Mouse (Mus musculus) cerebellum, adult 9-11 months (tissue): ENCODE data around the gene Adam8.

Source experiments
- DNase-seq: peaks from one replicate; pipeline ENCODE4 v3.0.0; 2022

Gene Adam8

GRCm38 (mm10) chr7:139944291-139945240, 47.8 kb downstream of the Adam8 start:
- no peak for DNase-seq

- no peak for DNase-seq
These were observed 48.6 kb downstream of the Adam8 start, which contains the start of gene Utf1 for GRCm38 (mm10) chr7:139943674-139944281. Gene Utf1, plus strand, starts transcription at chr7:139943789.

DNA sequence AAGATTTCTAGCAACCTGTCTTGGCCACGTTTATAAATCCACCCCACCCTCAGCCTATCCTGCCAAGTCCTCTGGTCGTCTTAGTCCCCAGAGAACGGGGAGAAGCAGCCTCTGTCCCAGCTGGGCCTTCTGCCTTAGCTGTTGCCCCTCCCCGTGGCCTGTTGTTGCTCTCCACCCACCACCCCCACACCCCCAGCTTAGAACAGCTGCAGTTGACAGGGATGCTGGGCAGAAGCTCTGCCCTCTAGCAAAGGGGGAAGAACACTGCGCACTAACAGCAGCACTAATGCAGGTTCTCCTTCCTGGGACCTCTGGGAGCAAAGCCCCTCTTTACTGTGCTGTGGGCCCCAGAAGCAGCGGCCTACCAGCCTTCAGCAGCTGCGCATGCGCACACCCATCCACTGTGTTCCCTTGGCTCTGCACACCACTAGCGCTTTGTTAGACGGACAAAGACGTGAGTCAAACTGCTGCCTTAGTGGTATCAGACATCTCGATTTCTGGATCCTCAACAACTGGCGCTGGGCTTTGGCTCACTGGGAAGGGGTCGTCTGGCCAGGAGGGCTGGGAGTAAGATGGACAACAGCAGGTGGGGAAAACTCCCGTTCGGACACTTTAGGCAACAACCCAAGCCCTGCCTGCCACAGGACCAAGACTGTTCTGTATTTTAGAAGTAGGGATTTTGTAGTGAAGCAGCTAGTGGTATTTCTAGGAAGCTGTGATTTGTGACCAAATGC, 51.7 kb downstream of the Adam8 start:
- no peak for DNase-seq

DNA sequence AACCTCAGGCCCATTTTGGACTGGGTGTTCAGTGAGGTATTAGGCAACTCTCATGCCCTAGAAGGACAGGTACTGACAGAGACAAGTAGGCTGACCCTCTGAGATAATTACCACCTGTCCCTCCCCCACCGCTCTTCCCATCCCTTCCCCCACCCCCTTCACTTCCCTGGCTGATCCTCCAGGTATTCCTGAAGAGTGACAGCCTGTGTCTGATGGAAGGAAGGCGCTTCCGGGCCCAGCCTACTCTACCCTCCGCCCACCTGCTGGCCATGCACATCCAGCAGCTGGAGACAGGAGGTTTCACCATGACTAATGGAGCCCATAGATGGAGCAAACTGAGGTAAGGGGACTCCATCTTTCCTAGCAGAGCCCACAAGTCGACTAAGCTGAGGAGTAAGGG, 54.6 kb downstream of the Adam8 start:
- DNase-seq, result no peak

DNA sequence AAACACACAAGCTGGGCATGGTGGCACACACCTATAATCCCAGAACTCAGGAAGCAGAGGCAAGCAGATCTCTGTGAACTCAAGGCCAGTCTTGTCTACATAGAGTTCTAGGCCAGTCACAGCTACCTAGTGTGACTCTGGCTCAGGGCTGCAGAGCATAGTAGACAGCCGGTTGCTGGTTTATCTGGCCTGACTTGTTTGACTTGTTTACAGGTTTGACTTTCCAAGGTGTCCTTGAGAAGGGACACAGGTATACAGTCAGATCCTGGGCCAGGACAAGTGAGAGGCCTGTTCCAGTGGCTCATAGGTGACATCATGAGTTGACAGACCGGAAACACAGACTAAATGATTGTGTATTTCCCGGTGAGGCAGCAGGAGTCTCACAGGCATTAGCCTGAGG, 55.2 kb downstream of the Adam8 start:
- no peak for DNase-seq

- no peak for DNase-seq
These were observed 55.7 kb downstream of the Adam8 start for GRCm38 (mm10) chr7:139936705-139937104.

DNA sequence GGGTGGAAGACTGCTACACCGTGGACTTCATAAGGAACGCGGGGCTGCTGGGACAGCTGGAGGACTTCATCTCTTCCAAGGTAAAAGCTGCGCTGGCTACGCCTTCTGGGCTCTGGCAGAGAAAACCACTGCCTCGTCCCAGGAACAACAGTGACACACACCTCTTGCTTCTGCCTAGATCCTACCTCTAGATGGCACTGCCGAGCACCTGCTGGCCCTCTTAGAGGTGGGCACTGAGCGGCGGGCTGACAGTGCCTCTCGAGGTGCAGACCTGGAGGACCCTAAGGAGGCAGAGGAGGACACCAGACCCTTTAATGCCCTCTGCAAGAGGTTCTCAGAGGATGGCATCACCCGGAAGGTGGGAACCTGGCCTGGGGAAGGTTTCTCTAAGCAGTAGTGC, 61.6 kb downstream of the Adam8 start:
- no peak for DNase-seq
